Mouse (Mus musculus) lung, embryonic 14.5 days (tissue): ENCODE measurements at regions not wholly inside any gene's neighbourhood (a gene's known extent, or its start where the extent isn't known, plus 50 kb on each side); places are given as distances from the start of the nearest gene placed in this dataset.
A peak's percentile ranks its signal among the peaks of the same experiment; 100 is the strongest.

Experiments
- ATAC-seq: fragments of 200-750 bp; cut with Nextera tagmentation; 2 replicates; pipeline ENCODE4 v1.8.0; 2017; ENCODE audit warnings: mild to moderate bottlenecking, moderate TSS enrichment, moderate library complexity; ENCODE audit not compliant: insufficient read depth
- DNase-seq: peaks from one replicate; pipeline ENCODE4 v3.0.0-alpha.2; 2015
- H3K27ac ChIP-seq: fragments of 300-500 bp; sonication (generic); 2 replicates; pipeline ENCODE4 v1.5.1; 2014; ENCODE audit warnings: low read depth, mild to moderate bottlenecking, moderate library complexity
- H3K27me3 ChIP-seq: fragments of 300-500 bp; sonication (generic); 2 replicates; pipeline ENCODE4 v1.6.1; 2014; ENCODE audit warnings: low read length, control low read depth; ENCODE audit not compliant: insufficient read depth
- H3K36me3 ChIP-seq: fragments of 300-500 bp; sonication (generic); 2 replicates; pipeline ENCODE4 v1.6.1; 2014; ENCODE audit warnings: control low read depth; ENCODE audit not compliant: insufficient read depth
- H3K4me1 ChIP-seq: fragments of 300-500 bp; sonication (generic); 2 replicates; pipeline ENCODE4 v1.6.1; 2014; ENCODE audit warnings: antibody characterized with exemption, control low read depth; ENCODE audit not compliant: insufficient read depth
- H3K4me2 ChIP-seq: fragments of 300-500 bp; sonication (generic); 2 replicates; pipeline ENCODE4 v1.6.1; 2014; ENCODE audit warnings: mild to moderate bottlenecking
- H3K4me3 ChIP-seq: fragments of 300-500 bp; sonication (generic); 2 replicates; pipeline ENCODE4 v1.5.1; 2014; ENCODE audit warnings: low read depth, low read length
- H3K9ac ChIP-seq: fragments of 300-500 bp; sonication (generic); 2 replicates; pipeline ENCODE4 v1.6.1; 2014
- H3K9me3 ChIP-seq: fragments of 300-500 bp; sonication (generic); 2 replicates; pipeline ENCODE4 v1.6.1; 2016; ENCODE audit warnings: low read depth, low read length, control low read depth
- CTCF ChIP-seq: IDR thresholded peaks from 2 replicates; pipeline ENCODE4 v1.5.1; 2016; ENCODE audit warnings: antibody characterized with exemption, low read depth
- WGBS: fragments of 180-500 bp; shearing (Covaris S2); extraction: QIAGEN DNeasy Blood & Tissue Kit; methylation state at CpG from one replicate; pipeline ENCODE4 v1.1.7; 2014; 5-methylcytosine and 5-hydroxymethylcytosine counted together

DNA sequence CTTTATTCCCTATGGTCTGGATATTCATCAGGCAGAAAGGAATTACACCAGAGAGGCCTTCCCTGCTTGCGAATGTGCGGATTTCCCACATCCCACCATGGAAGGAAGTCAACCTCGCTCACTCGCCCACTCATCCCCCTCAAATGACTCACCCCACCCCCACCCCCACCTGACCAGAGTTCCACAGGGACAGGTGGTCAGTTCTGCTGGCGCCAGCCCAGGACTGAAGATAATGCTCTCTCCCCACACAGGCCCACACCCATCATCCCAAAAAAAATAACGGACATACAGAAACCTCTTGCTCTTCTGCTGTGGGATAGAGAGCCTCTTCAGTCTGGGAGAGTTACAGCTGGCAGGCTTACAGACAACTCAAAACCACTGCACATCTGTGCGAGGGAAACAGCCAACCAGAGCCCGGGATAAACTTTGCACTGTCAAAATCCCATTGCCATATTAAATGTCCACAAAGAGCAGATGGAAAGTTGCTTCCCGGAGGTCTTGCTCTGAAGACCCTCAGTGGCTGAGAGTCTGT is 128.0 kb downstream of the Lrrc30 start:
- Histone ChIP-seq H3K9ac (no peak overlapping the region), H3K27ac (no peak overlapping the region), H3K27me3 (no peaks in the 10 kb centered on the region), H3K4me2 (no peak overlapping the region), H3K9me3 (no peaks in the 10 kb centered on the region), H3K36me3 (no peaks in the 10 kb centered on the region), H3K4me3 (no peak overlapping the region), H3K4me1 (no peaks in the 10 kb centered on the region)
- WGBS: 72% methylated on average over 9 of the region's 9 CpGs
- no peak for TF ChIP-seq CTCF
- DNase-seq: no peak
- no peak for ATAC-seq

GRCm38 (mm10) chr17:67503125-67503878 is 129.2 kb downstream of the Lrrc30 start:
- H3K27me3 ChIP-seq: no peaks in the 10 kb centered on the region
- DNase-seq: no peak
- H3K36me3 ChIP-seq: no peaks in the 10 kb centered on the region
- H3K27ac ChIP-seq: no peak overlapping the region
- H3K4me1 ChIP-seq: no peaks in the 10 kb centered on the region
- no peak overlapping the region for H3K4me3 ChIP-seq
- no peaks in the 10 kb centered on the region for H3K9me3 ChIP-seq
- H3K4me2 ChIP-seq: no peak overlapping the region
- no peak overlapping the region for H3K9ac ChIP-seq
- 67% methylated on average over 6 of the region's 6 CpGs for WGBS
- no peak for ATAC-seq
- TF ChIP-seq CTCF: no peak

DNA sequence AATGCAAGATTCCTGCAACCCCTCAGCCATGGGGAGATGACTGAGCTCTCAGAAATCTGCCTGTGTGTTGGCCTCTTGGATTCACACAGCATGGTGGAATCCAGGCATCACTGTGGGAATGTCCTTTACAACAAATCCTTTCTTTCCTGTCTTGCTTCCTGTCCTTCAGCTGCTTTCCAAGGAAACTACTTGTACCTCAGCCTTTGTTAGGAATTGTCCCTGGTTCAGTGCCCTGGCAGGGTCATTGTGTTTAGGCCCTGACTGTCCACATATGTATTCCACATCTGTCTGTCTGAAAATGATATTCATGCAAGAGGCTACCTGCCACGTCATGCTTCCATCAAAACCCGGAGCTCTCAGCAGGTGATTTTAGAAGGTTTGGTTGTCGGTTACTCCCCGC is 129.9 kb downstream of the Lrrc30 start:
- no peak overlapping the region for H3K4me2 ChIP-seq
- no peak for DNase-seq
- H3K4me1 ChIP-seq: no peaks in the 10 kb centered on the region
- H3K27ac ChIP-seq: no peak overlapping the region
- no peak for ATAC-seq
- no peaks in the 10 kb centered on the region for H3K27me3 ChIP-seq
- H3K4me3 ChIP-seq: no peak overlapping the region
- WGBS: 90% methylated on average over 4 of the region's 4 CpGs
- TF ChIP-seq CTCF: no peak
- no peak overlapping the region for H3K9ac ChIP-seq
- H3K36me3 ChIP-seq: no peaks in the 10 kb centered on the region
- H3K9me3 ChIP-seq: no peaks in the 10 kb centered on the region

GRCm38 (mm10) chr17:67499783-67500641 is 132.5 kb downstream of the Lrrc30 start:
- H3K4me3 ChIP-seq: no peak overlapping the region
- WGBS: 66% methylated on average over 28 of the region's 28 CpGs
- no peak for TF ChIP-seq CTCF
- H3K27me3 ChIP-seq: no peaks in the 10 kb centered on the region
- DNase-seq (no peak), ATAC-seq (no peak)
- no peak overlapping the region for H3K4me2 ChIP-seq
- H3K4me1 ChIP-seq: no peaks in the 10 kb centered on the region
- no peak overlapping the region for H3K27ac ChIP-seq
- H3K9me3 ChIP-seq: no peaks in the 10 kb centered on the region
- no peak overlapping the region for H3K9ac ChIP-seq
- H3K36me3 ChIP-seq: no peaks in the 10 kb centered on the region

DNA sequence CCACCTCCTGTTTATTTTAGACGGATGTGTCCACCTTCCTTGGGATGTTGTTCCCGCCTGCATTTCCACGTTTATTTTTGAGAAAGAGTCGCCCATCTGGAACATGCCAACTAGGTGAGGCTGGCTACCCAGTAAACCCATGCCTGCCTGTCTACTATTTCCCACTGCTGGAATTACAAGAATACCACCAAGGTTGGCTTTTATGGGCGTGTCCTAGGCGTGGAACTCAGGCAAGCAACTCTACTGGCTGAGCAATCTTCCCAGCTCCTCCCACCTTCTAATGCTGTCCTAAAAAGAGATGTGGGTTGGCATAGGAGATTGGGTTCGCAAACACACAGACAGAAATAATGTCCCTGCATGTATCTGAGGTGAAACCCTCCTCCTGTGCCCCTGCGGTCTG is 135.1 kb downstream of the Lrrc30 start:
- Histone ChIP-seq H3K4me2 (no peak overlapping the region), H3K4me3 (no peak overlapping the region), H3K4me1 (no peaks in the 10 kb centered on the region), H3K27me3 (no peaks in the 10 kb centered on the region), H3K27ac (no peak overlapping the region), H3K36me3 (no peaks in the 10 kb centered on the region), H3K9me3 (no peaks in the 10 kb centered on the region), H3K9ac (no peak overlapping the region)
- no peak for DNase-seq
- TF ChIP-seq CTCF: no peak
- 72% methylated on average over 8 of the region's 8 CpGs for WGBS
- ATAC-seq: no peak

DNA sequence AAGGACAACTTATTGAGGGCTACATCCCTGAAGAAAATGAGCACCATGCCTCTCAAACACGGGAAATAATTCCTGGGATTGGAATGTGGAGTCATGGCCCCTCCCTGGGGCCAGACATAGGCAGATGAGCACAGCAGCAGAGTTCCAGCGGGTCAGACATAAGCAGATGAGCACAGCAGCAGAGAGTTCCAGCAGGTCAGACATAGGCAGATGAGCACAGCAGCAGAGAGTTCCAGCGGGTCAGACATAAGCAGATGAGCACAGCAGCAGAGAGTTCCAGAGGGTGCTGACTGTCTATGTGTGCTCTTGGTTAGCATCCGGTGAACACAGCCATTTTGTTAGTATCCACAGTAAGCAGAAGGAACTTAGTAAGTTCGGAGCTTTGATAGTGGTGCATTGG is 126.2 kb upstream of the Ptprm start:
- peak; percentile 9 for DNase-seq
- Histone ChIP-seq H3K4me2 (no peak overlapping the region), H3K4me1 (no peaks in the 10 kb centered on the region), H3K27ac (no peak overlapping the region), H3K27me3 (no peaks in the 10 kb centered on the region), H3K4me3 (no peak overlapping the region), H3K9ac (no peak overlapping the region), H3K36me3 (no peaks in the 10 kb centered on the region), H3K9me3 (no peaks in the 10 kb centered on the region; the same call in 1 of the 2 replicates)
- no peak for TF ChIP-seq CTCF
- ATAC-seq: no peak
- WGBS: 63% methylated on average over 5 of the region's 5 CpGs

DNA sequence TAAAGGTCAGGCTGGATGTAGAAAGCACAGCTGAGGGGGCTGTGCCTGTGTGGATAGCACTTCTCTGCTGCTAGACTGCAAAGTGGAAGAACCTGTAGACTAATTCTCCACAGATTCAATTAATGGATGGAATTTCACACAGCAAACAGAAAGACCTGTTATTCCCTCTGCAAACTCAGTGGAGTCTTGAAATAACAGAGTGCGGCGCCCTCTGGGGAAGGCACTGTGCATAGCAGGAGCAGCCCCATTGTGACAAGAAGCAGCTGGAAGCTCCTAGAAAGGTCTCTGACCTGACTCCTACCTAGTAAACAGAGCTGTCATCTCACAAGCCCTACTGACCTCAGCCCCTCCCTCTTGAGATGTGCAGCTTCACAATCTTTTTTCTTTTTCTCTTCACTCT is 118.9 kb upstream of the Ptprm start:
- peak; percentile 87 for DNase-seq
- peak; percentile 52; the same call in 1 of the 2 replicates for ATAC-seq
- no peaks in the 10 kb centered on the region for H3K4me1 ChIP-seq
- H3K9me3 ChIP-seq: no peaks in the 10 kb centered on the region; the same call in 1 of the 2 replicates
- no peak overlapping the region for H3K9ac ChIP-seq
- H3K36me3 ChIP-seq: no peaks in the 10 kb centered on the region
- H3K27ac ChIP-seq: 0 out of 2 replicates have a peak overlapping the region, but pooled peaks have one; percentile 27
- H3K4me3 ChIP-seq: no peak overlapping the region
- H3K27me3 ChIP-seq: no peaks in the 10 kb centered on the region
- no peak overlapping the region for H3K4me2 ChIP-seq
- peak; percentile 84 for TF ChIP-seq CTCF
- WGBS: 12% methylated on average over 2 of the region's 2 CpGs
